Mouse (Mus musculus) cerebellum, adult 11 months (tissue): ENCODE data around the gene Gm44502.
A peak's percentile ranks its signal among the peaks of the same experiment; 100 is the strongest.

Experiments
- DNase-seq: peaks from one replicate; pipeline ENCODE4 v3.0.0; 2022

Gm44502 gene

DNA sequence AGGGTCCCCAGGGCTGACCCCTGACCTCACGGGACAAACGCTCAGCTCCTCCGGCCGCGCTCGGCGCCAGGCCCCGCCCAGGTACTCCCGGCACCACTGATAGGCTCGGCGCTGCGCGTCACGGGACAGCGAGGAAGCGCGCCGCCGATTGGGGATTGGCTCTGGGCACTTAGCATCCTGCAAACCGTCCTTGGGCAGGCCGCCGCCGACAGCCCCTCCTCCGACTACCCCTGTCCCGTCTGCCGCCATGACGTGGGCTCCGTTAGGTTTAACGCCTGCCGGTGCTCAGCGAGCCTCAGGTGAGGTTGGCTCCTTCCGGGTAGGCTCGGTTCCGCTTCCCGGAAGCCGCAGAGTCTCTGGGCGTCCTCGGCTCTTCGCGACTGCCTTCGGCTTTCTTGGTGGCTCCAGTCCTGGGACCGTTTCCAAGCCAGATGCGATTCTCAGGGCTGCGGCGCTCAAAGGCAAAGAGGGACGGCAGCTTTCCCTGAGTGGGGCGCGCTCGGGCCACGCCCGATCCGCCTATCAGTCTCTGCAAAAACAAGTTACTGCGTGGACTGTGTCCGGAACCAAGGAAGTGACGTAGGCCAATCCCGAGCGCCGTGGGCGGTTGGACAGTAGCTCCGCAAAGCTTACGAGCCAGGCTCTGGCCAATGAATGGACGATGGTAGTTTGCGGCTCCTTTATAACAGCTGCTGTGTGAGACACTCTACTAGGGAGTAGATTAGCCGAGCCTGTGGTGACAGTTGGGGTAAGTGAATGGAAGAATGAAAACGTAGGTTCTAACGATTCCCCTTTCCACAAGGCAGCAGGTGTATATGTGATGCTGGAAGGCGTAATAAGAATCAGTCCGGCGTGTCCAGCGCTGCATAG lies at the start of gene Gm44502, which contains the start of the genes C730034F03Rik and Chkb:
Gene Gm44502 (minus strand): TSS at position 345 of the 870 bp plus-strand sequence.
Gene C730034F03Rik (plus strand): TSS at position 238 of the 870 bp plus-strand sequence.
Gene Chkb (minus strand): TSS at position 557 of the 870 bp plus-strand sequence.
- DNase-seq, result peak; percentile 90

DNA sequence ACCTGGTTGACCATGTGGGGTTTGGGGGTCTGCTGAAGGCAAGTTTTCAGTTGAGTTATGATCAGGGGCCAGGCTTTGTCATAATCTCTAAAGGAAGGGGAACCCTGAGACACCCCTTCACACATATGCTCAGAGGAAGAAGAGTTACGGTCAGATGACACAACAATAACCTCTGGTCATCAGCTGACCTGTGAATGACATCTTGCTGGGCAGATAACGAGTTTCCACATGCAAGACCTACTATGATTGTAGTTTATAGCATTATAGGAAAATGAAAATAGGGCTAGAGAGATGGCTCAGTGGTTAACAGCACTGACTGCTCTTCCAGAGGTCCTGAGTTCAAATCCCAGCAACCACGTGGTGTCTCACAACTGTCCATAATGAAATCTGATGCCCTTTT lies 49.1 kb upstream of the Gm44502 start:
- no peak for DNase-seq

DNA sequence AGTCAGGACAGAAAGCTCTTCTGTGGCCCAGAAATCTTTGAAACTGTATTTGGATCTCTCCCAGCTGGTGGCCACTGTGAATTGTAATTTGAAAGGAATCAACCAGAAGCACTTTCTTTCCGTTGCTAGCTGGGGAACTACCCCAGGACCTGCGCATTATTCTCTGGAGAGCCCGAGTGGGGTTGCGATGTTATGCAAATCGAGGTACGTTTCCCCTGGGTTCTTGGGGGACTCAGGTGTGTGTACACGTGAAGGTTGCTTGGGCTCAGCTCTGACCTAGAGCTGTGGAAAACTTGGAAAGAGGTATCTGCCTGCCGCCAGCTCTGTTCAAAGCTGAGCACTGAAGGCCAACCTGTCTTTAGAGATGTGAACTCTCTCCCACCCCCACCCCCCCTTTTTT lies 48.3 kb upstream of the Gm44502 start:
- peak; percentile 18 for DNase-seq

DNA sequence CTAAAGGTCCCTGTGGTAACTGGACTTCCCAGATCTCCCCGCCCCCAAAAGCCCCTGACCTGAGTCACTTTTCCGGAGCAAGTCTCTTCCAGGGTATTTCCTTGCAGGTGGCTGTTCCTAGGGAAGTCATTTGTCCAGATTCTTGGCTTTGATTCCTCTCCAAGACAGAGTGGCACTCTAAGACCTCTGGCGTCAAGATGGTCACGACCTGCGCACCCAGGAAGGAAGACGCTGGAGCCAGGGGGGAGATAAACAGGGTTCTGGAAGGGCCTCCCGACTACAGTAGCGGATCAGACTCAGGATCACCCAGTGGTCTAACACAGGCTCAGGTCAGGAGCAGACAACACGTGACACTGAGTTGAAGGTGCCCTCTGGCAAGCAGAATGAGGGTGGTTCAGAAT lies 47.6 kb upstream of the Gm44502 start, which contains the start of gene Arsa:
Gene Arsa (minus strand): TSS at position 335 of the 401 bp plus-strand sequence.
- DNase-seq, result peak; percentile 20

DNA sequence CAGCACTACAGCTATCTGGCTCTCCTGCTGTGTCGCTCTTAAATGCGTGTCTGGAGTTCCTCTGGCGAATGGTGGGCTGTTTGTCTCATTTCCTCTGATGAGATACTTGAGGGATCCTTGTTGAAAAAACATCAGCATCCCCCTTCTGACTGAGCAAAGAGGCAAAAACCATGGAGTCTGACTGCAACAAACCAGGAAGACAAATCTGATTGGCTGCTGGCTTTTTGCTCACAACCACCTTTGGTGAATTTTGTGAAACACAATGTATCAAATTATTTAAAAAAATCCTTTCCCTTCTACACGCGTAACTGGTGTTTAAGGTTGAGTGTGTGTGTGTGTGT lies 46.9 kb upstream of the Gm44502 start:
- no peak for DNase-seq

DNA sequence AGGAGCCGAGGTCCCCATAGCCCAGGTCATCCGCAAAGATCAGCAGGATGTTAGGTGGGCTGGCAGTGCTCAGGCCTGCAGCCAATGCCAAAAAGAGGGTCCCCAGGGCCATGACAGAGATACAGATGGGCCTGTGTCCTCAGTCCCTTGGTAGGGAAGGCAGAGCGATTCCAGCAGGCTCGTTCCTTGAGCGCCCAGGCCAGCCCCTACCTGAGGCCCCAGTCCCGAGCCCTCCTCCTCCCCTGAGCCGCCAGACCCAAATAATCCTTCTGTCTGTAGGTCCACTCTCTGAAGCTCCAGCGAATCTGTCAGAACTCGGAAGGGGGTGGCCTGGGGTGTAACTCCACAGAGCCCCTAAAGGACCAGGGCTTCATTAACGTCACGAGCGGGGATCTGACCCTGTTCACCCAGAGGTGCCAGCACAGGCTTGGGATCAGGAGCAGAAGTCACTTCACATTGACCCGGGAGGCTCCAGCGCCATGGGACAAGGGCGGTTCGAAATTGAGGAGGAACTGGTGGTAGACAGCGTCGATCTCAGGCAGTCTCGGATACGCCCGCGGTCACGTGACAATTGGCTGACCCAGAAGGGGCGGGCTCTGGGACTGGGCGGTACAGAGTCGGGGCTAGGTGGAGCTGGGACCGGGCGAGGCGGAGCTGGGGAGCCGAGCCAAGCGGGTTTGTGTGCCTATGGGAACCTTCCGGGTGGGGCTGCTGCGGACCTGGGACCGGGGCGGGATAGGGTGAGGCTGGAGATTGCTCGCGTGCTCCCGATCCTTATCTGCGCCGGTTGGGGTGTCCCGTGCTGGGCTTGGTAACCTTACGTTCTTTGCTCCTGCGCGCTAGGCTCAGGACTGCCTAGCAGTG lies 46.3 kb upstream of the Gm44502 start:
- DNase-seq, result peak; percentile 94

DNA sequence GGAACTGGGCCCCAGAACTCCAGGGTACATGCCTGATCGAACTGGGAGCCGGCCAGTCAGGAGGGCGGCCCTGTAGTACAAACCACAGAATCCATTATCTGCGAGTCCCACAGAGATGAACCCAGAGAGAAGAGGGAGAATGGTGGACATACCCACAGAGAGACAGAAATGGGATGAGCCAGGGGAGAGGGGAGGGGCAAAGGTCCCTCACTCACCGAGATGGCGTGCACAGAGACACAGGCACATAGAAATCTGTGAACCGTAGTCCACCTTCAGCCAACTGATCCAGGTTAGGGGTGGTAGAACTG lies 45.8 kb upstream of the Gm44502 start:
- no peak for DNase-seq

DNA sequence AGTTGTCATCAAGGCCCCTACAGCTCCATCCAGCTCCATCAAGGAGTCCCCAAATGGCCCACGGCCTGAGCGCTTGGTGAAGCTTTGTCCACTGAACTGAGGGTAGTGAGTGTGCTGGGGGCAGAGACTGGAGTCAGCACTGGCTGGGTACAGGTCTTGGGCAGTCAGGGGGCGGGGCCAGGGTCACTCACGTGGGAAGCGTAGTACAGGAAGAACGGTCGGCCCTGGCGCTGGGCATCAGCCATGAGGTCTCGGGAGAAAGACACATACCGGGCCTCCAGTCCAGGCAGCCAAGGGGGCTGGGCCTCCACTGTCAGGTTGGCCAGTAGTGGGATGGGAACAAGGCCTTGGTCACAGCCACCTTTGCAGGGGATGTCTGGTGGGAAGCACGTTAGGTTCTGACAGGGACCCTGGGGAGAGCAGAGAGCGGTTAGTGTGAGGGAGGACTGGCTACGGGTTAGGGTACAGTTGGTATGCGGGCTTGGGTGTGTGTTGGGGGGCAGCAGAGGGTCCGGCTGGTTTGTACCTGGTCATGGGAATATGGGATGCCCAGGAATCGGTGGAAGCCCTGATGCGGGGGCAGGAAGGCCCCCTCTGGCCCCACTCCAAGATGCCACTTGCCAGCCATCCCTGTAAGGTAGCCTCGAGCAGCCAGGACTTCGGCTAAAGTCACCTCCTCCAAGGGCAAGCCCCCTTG lies 45.2 kb upstream of the Gm44502 start:
- DNase-seq, result no peak

DNA sequence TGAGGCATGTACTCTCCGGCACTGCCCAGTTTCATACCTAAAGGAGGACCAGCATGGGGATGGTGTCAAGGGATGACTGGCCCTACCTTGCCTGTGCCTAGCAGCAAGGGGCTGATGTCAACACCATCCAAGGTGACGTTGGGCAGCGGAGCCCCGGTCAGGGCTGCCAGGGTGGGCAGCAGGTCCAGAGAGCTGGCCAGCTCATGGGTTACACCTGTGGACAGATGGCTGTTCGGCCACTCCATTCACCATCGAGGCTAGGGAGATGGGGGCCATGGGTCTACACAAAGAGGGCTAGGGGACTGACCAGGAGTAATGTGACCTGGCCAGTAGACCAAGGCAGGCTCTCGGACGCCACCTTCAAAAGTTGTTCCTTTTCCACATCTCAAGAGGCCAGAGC lies 44.4 kb upstream of the Gm44502 start:
- DNase-seq, result no peak

DNA sequence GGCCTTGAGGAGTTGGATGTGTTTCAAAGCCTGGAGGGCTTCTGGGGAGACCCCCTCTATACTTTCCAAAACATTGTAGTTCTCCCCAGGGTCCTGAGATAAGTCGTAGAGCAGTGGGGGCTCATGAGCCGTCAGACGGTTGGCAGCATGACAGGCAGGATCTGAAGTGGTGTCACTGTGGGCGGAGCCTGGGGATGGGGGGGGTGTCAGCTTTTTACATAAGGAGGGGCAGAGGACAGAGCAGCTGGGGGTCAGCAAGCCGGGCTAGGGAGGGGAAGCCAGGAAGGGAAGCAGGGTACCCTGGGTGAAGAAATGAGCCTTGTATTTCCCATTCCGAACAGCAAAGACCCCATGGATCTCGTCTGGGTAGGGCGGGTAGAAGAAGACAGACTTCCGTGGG lies 43.9 kb upstream of the Gm44502 start:
- no peak for DNase-seq

DNA sequence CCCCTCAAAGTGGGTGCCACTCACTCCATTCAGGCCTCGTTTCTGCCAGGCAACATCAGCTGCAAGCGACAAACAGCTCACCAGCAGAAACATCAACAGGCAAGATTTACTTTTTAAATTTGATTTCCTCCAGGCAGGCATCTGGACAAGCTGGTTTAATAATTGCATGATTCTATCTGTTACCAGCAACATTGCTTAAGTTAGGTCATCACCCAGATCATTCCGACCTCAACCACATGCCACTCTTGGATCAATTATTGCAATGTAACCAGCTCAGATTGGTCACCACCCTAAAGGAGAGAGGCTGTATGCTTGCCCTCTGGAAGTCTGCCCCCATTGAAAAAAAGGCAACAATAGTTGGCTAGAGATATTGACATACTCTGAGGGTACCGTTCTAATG lies 42.0 kb upstream of the Gm44502 start:
- no peak for DNase-seq

DNA sequence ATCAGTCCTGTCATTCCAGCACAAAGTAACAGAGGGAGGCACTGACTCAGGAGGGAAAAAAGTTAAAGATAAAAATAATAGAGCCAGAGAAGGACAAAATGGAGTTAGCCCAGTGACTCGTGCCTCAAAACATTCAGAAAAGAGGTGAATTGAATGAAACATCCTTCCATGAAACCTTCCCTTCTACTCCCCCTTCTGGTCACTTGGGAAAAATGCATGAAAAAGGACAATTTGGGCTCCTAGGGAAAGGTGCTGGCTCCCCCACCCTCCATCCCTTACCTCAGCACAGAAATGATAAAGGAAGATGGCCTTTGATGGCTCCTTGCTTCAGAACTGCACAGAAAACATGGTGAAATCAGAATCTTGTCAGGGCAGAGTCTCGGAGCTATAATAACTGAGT lies 39.1 kb upstream of the Gm44502 start:
- no peak for DNase-seq

DNA sequence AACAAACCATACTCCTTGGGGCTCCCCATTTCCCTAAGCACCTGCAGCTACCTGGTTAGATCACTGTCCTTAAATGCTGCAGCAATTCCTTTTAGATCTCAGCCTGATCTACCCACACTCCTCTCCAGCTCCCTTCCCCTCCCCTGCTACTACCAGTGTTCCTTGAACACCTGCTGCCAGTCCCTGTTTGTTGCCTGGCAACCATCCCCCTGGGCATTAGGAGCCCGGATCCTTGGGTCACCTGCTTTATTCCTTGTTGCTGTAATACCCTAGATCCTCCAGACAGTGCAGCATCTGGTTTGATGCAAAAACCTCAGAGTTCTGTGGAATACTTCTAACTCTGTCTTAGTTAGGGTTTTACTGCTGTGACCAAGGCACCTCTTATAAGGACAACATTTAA lies 35.6 kb upstream of the Gm44502 start:
- DNase-seq, result no peak

DNA sequence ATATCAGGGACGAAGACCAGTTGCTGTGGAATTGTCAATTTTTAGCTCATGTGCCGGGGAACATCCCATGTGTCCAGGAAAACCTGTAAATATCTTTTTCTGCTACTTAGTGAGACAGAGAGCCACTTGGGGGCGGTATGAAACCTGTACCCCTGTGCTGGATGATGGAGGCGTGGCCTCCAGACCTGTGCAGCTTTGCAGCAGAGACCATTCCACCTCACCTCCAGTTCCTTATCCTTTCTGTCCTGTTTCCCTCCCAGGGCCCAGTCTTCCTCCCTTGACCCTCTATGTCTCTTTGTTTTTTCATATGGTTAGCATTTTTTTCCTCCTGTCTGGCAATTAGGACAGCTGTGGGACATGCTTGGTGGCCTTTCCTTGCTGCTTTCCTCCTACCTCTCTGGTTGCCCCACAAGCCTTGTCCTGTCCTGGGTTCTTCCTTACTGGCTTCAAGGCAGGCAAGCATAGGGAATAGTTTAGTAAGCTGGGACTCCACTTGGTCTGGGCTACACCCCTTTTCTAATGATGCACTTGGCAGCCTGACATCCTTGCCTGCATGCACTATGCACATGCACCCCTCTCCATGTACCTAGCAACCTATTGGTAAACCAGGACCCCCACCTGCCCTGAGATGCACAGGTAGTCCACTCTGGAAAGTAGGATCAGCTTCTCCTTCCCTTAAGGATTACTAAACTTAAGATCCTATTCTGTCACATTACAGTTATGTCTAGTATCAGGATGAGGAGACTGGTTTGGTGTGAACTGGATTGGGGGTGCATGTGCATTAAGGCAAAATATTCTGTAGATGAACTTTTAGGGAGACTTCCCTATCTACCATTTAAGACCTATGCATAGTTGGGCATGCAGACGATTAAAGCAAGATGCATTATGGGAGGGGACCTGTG lies 34.1 kb upstream of the Gm44502 start:
- no peak for DNase-seq

DNA sequence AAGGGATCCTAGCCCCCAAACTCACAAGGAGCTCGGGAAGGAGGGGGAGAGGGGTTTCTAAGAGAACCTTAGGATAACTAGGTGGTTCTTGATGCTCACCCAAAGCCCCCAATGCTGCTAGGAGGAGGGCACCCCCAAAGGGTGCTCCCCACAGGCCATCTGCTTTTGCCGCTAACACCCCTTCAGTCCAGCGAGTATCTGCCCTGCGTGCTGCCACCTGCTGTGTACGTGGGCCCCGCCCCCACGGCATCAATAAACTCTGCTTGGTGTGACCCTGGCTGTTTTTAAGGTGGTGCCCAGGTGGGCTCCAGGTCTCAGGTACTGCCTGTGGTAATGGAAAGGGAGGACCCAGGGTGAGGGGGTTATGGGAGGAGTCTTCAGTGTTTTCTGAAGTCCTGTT lies 32.7 kb upstream of the Gm44502 start:
- no peak for DNase-seq

DNA sequence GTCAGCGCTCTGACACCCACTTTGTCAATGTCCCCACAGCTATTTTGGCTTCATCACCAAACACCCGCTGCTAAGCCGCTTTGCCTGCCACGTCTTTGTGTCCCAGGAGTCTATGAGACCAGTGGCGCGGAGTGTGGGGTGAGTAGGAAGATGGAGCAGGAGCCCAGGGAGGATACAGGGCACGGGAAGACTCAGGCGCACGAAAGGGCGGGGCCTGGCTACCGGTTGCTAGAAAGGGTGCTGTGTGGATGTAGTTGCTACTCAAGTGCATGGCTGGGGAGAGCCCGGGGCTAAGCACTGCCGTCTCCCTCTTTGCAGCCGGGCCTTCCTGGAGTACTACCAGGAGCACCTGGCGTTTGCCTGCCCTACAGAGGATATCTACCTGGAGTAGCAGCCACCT lies 31.8 kb upstream of the Gm44502 start:
- DNase-seq, result no peak

DNA sequence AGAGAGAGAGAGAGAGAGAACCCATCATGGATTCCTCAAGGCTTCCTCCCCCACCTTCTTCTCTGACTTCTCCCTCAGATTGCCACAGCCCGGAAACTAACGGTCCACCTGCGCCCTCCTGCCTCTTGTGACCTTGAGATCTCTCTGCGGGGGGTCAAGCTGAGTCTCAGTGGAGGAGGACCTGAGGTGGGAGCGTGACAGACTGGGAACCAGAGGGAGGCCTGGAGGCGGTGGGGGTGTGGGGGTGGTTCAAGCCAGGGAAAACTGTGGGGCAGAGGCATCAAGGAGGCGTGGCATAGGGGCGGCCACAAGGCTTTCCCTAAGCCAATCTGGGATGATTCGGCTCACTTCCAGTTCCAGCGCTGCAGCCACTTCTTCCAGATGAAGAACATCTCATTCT lies 30.8 kb upstream of the Gm44502 start:
- DNase-seq, result no peak

DNA sequence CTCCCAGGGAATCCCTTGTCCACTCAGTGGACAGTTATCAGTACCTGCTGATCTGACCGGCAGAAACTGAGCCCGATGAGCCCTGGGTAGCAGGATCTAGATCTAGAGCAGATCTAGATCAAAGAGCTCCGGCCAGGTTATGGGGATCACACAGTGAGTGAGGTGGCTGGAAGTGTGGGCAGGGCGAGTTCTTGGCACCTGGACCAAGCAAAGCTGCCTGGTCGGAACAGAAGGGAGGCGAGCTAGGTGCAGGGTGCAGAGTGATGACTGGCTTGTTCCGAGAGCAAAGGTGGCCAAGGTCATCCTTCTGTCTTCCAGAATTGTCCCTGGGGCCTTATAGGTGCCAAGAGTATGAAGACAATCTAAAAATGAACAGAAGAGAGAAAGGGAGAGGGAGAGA lies 30.3 kb upstream of the Gm44502 start:
- DNase-seq, result no peak

DNA sequence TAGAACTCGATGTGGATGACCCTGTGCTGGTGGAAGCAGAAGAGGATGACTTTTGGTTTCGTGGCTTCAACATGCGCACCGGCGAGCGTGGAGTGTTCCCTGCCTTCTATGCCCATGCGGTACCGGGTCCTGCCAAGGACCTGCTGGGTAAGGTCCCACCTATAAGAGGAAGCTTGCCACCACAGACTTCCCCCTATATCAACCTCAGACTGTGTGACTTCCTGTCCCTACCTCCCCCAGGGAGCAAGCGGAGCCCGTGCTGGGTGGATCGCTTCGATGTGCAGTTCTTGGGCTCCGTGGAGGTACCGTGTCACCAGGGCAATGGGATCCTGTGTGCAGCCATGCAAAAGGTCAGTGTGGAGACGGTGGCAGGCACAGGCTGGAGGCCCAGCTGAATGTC lies 29.4 kb upstream of the Gm44502 start:
- DNase-seq, result no peak

DNA sequence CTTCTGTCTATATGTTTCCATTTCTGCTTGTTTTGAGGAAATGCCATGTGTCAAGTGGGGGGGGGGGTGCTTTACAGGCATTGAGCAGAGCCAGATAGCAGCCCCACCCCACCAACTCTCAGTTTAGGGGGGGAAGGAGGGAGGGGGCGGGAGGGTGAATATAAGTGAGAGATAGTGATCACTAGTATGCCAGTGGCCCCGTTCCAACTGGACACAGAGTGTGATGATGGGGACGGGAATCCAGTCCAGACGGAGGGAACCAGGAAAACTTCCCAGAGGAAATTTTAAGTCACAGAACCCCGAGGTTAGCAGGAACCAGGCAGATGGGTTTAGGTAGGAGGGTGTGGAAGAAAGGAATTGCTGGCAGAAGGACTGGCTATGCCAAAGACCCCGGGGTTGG lies 26.1 kb upstream of the Gm44502 start:
- no peak for DNase-seq

DNA sequence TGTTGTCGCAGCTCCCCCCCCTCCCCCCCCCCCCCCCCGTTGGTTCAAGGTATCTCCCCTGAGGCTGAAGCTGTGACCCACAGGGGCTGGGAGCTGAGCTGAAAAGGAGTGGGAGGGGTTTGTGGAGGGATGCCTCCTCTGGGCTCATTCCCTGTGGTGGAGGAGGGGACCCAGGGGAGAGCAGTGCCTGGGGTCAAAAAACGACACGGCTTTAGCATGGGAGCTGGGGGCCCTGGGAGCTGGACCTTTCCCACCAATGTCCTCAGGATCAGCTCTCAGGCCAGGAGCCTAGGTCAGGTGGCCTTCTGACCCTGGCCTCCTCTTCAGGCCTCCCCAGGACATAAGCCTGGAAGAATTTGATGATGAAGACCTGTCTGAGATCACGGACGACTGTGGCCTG lies 25.4 kb upstream of the Gm44502 start:
- DNase-seq, result no peak

DNA sequence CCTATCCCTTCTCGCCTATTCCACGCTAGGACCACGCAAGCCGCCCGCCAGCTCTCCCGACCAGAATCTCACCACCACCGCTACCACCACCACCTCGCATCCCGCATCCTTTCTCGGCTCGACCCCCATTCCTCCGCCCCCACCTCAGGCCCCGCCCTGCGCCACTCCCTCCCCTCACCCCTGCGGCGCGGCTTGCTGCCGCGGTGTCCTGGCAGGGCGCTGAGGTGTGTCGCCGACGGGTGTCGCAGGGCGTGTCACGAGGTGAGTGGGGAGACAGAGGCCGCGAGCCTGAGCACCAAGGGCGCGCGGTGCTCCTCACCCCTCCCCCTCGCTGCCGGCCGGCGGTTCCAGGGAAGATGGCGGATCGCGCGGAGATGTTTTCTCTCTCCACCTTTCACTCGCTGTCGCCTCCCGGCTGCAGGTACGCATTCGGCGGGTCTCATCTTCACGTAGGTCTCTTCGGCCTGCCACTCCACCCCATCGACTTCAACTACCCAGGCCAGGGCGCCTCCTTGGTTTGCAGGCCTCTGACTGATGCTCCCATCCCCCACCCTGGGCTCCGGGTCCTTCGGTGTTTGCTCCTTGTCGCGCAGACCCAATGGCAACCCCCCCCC lies 24.5 kb upstream of the Gm44502 start, which contains the start of gene Mapk8ip2:
Gene Mapk8ip2 (plus strand): TSS at position 49 of the 614 bp plus-strand sequence.
- peak; percentile 77 for DNase-seq
